Mouse (Mus musculus) ES-Bruce4 (cell line): ENCODE data around the gene Ints11.

Experiments
- CTCF ChIP-seq: IDR thresholded peaks from one replicate; pipeline ENCODE4 v1.8.1; 2011; ENCODE audit warnings: low read depth, low read length
- EP300 ChIP-seq: IDR thresholded peaks from 2 replicates; pipeline ENCODE4 v1.6.1; 2011; ENCODE audit warnings: low read depth, low read length; ENCODE audit not compliant: insufficient read depth
- POLR2A ChIP-seq: IDR thresholded peaks from one replicate; pipeline ENCODE4 v1.8.1; 2011; ENCODE audit warnings: low read length; ENCODE audit not compliant: insufficient read depth

- no peak for TF ChIP-seq POLR2A
- TF ChIP-seq CTCF, result no peak
- no peak for TF ChIP-seq EP300
Observed at GRCm38 (mm10) chr4:155899355-155899754, 30.0 kb downstream of the Ints11 start.
